Mouse (Mus musculus): Measurements from ENCODE around the gene Bco1. TPM values are rescaled to one million over a fixed set of nuclear protein-coding genes. Genes with fewer than 3 reads are reported as not detected.

Bco1 gene
- polyA plus RNA-seq, 1 experiment, result 0.25 TPM

GRCm38 (mm10) chr8:117148520-117148919 lies 52.9 kb downstream of the Bco1 start:
- no peak for DNase-seq (ENCODE audit: low spot score)

DNA sequence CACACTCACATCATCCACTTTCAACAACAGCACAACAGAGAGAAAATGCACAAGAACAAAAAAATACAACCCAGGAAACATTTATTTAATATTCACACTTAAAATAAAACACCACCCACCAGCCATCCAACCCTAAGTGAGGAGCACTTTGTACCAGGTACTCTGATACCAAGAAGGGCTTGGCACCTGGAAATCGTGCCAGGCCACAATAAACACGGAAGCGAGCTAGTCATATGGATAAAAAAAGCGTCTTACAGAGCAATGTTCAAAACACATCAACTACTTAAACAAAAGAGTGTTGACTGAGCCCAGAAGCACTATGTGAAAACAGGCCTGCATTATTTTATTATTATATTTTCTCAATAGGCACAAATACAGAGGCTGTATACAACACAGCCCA lies 60.5 kb downstream of the Bco1 start:
- DNase-seq (ENCODE audit: low spot score), result no peak

GRCm38 (mm10) chr8:117156866-117157768 lies 61.5 kb downstream of the Bco1 start:
- no peak for DNase-seq (ENCODE audit: low spot score)

DNA sequence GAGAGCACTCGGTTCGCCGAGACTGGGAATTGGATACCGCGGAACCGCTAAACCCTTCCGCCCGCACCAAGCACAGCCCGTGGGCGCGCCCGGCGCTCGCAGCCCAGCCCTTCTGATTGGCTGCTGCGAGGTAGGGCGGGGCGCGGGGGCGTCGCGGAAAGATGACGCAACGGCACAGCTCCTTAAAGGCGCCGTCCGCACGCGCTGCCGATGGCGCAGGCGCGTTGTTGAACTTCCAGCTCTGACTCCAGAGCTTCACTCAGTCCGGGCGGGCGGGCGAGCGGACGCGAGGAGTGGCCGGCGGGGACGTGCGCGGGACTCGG lies 62.1 kb downstream of the Bco1 start:
- peak; percentile 98 for DNase-seq (ENCODE audit: low spot score)

- peak; percentile 58 for DNase-seq (ENCODE audit: low spot score)
Measured at GRCm38 (mm10) chr8:117158135-117158761, 62.6 kb downstream of the Bco1 start, which contains the start of gene Gan. TSS of gene Gan (plus strand) at chr8:117158135.

GRCm38 (mm10) chr8:117159031-117159430 lies 63.4 kb downstream of the Bco1 start:
- no peak for DNase-seq (ENCODE audit: low spot score)

GRCm38 (mm10) chr8:117164912-117165311 lies 69.3 kb downstream of the Bco1 start:
- no peak for DNase-seq (ENCODE audit: low spot score)

DNA sequence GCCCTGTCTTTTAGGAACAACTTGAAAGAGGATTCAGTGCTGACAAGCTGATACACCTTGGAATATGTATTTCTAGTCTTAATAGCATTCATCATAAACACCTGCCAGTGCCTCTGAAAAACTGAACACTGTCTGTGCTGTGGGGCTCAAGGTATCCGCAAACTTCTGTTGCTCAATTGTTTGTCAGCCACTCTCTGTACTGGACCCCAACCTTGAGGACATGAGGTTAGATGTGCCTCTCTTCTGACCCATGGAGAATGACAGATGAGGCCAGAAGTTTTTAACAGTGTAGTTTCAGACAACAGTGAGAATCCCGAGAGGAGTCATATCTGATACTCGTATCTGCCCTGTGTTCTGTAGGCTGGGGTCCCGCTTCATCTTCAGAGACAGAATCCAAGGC lies 69.9 kb downstream of the Bco1 start:
- DNase-seq (ENCODE audit: low spot score), result no peak

DNA sequence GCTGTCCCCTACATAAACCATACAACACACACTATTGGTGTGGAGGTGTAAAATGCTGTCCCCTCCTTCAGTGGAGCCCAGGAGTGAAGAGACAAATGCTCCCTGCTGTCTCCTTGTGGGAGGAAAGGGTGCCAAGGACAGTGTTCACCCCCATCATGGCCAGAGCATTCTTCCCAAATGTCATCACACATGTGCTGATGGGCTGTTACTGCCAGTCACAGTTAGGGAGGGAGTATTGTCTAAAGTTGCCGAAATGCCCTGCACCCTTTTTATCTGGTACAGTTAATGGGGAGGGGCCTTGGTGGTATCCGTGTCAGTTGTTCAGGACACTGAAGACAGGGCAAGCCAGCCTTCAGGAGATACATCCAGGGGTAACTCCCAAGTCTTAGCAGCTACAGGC lies 70.9 kb downstream of the Bco1 start:
- no peak for DNase-seq (ENCODE audit: low spot score)

- DNase-seq (ENCODE audit: low spot score), result no peak
Measured at GRCm38 (mm10) chr8:117167243-117167883, 71.7 kb downstream of the Bco1 start.

DNA sequence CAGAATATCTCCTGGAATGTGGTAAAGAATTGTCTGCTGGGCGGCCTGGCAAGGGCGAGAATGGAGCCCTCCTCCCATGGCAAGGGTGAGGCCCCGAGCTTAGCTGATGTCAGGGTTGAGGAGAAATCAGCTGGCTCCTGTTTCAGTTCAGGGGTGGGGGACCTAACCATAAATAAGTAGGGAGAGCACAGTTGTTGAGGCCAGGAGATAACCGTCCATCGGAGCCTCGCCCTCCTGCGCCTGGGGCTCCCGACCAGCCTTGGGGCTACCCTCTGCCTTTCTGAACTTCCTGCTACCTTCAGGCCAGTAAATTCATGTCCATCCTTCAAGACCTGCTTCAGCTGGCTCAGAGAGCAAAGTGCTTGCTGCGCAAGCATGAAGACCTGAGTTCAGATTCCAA lies 72.7 kb downstream of the Bco1 start:
- DNase-seq (ENCODE audit: low spot score), result no peak

DNA sequence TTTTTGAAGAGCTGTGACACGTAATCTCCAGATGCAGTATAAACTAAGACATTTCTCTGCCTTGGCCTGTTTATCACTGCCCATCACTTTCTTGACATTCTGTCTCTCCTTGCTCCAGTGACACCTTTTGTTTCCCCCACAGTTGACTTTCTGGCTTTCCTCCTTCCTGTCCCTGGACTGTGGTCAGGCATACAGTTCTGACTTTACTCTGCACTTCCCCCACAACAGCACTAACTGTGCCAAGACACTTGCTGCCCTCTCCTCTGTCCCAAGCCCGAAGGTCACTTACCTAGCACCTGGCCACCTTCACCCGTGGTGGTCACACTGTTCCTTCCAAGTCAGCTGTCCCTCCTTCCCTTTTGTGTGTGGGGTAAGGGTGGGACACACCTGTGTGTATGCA lies 76.2 kb downstream of the Bco1 start:
- DNase-seq (ENCODE audit: low spot score), result no peak

- DNase-seq (ENCODE audit: low spot score), result no peak
Measured at GRCm38 (mm10) chr8:117172904-117173303, 77.2 kb downstream of the Bco1 start.

GRCm38 (mm10) chr8:117173690-117174089 lies 78.0 kb downstream of the Bco1 start:
- no peak for DNase-seq (ENCODE audit: low spot score)

- no peak for DNase-seq (ENCODE audit: low spot score)
Measured at GRCm38 (mm10) chr8:117174536-117174935, 78.9 kb downstream of the Bco1 start.

GRCm38 (mm10) chr8:117176308-117176707 lies 80.7 kb downstream of the Bco1 start:
- DNase-seq (ENCODE audit: low spot score), result no peak

GRCm38 (mm10) chr8:117177236-117177635 lies 81.6 kb downstream of the Bco1 start:
- no peak for DNase-seq (ENCODE audit: low spot score)

GRCm38 (mm10) chr8:117178039-117178438 lies 82.4 kb downstream of the Bco1 start:
- DNase-seq (ENCODE audit: low spot score), result no peak

DNA sequence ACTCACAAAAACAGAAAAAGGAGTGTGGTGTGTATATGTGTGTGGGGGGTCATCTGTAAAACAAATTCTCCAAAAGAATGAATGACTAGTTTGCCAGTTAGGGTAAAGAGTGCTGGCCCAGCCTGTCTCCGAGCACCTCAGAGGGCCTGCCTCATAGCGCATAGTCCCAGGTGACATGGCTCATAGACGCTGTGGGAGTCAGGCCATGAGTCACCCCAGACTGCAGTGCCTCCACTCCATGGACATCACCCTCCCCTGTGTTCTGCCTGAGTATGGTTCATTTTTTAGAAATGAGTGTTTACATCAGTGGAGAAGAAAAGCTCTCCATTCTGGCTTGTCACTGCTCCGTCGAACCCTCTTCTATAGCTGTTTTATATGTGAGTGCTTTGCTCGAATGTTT lies 83.0 kb downstream of the Bco1 start:
- DNase-seq (ENCODE audit: low spot score), result no peak

GRCm38 (mm10) chr8:117182746-117183145 lies 87.1 kb downstream of the Bco1 start:
- DNase-seq (ENCODE audit: low spot score), result no peak

Data from urinary bladder, adult 2 months (tissue).